Comparison of ENCODE assay signal across 14 mouse cellular contexts in the genomic region with DNA sequence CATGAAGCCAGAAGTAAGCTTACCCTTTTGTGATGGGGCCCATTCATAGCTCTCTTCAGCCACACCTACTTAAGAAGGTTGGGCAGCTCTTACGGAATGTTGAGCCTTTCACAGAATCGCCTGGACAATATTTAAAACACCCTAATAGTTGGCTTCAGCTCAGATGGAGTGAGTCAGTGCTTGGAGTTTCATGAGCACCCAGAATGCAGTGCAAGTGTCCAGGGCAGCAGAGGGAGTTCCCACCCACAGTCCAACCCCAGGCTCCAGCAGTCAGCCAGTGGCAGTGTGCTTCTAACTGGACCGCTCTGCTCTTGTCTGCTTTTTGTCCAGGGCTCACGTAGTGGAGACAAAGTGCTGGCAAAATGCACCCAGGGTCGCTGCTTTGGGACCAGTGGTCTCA. TPM values are rescaled to one million over a fixed set of nuclear protein-coding genes. Genes with fewer than 3 reads are reported as not detected.
DNase-seq lines count a peak whose midpoint lies in the region; ATAC-seq lines count a peak whose summit lies in the region.
"Had no signal": no experiment of that assay in that cellular context is flagged by ENCODE, and none has a peak within 500 bp of the region (broad histone marks: within the 10 kb centered on the region; RNA-seq: fewer than 3 reads in every experiment).

No protein-coding gene starts in this region.

- H3K4me3 ChIP-seq in heart, embryonic 12.5 days = no peak overlapping the region
- H3K4me3 ChIP-seq in stomach, embryonic 15.5 days (replicated peaks) = no peak overlapping the region
- no peak overlapping the region for H3K4me3 ChIP-seq in hindbrain, embryonic 12.5 days
- H3K4me3 ChIP-seq in forebrain, embryonic 13.5 days = no peak overlapping the region
- H3K4me3 ChIP-seq: myocyte had no signal

- H3K27me3 ChIP-seq in heart, embryonic 12.5 days (replicated peaks) = peaks cover 10% of the 10 kb centered on the region
- no peaks in the 10 kb centered on the region for H3K27me3 ChIP-seq in stomach, embryonic 15.5 days (replicated peaks)
- H3K27me3 ChIP-seq in hindbrain, embryonic 12.5 days = peaks cover 7% of the 10 kb centered on the region; the same call in 1 of the 2 replicates
- no peaks in the 10 kb centered on the region for H3K27me3 ChIP-seq in forebrain, embryonic 13.5 days

- WGBS in heart, embryonic 12.5 days = 54% methylated on average over 5 of the region's 5 CpGs
- WGBS in stomach, embryonic 15.5 days = 53% methylated on average over 5 of the region's 5 CpGs
- WGBS in hindbrain, embryonic 12.5 days = 73% methylated on average over 5 of the region's 5 CpGs
- 71% methylated on average over 5 of the region's 5 CpGs for WGBS in forebrain, embryonic 13.5 days

- no peaks in the 10 kb centered on the region for H3K36me3 ChIP-seq in heart, embryonic 12.5 days
- no peaks in the 10 kb centered on the region for H3K36me3 ChIP-seq in stomach, embryonic 15.5 days
- no peaks in the 10 kb centered on the region for H3K36me3 ChIP-seq in hindbrain, embryonic 12.5 days
- no peaks in the 10 kb centered on the region for H3K36me3 ChIP-seq in forebrain, embryonic 13.5 days (ENCODE audit: poor library complexity, severe bottlenecking)

- peak; percentile 42 to 67 for DNase-seq in heart, adult 18-20 months
- DNase-seq in adrenal gland, postnatal 25 days = peak; percentile 34
- DNase-seq in heart, postnatal 25 days (ENCODE audit: low spot score) = peak; percentile 28
- DNase-seq in ovary, postnatal 36 days (ENCODE audit: low spot score) = no peak
- DNase-seq: forebrain, postnatal 0 days; kidney, postnatal 36 days had no signal

- H3K4me1 ChIP-seq in heart, embryonic 12.5 days (replicated peaks) = peaks cover 44% of the 10 kb centered on the region
- H3K4me1 ChIP-seq in stomach, embryonic 15.5 days = peaks cover 11% of the 10 kb centered on the region
- peaks cover 22% of the 10 kb centered on the region for H3K4me1 ChIP-seq in hindbrain, embryonic 12.5 days
- peaks cover 8% of the 10 kb centered on the region for H3K4me1 ChIP-seq in forebrain, embryonic 13.5 days

- H3K27ac ChIP-seq in heart, embryonic 12.5 days (ENCODE audit: poor library complexity, severe bottlenecking) = no peak overlapping the region
- no peak overlapping the region for H3K27ac ChIP-seq in stomach, embryonic 15.5 days
- no peak overlapping the region for H3K27ac ChIP-seq in hindbrain, embryonic 12.5 days
- H3K27ac ChIP-seq in forebrain, embryonic 13.5 days = no peak overlapping the region

- H3K4me2 ChIP-seq in heart, embryonic 12.5 days = no peak overlapping the region
- H3K4me2 ChIP-seq in stomach, embryonic 15.5 days = no peak overlapping the region
- no peak overlapping the region for H3K4me2 ChIP-seq in hindbrain, embryonic 12.5 days (replicated peaks)
- H3K4me2 ChIP-seq in forebrain, embryonic 13.5 days = no peak overlapping the region

- no peak overlapping the region for H3K9ac ChIP-seq in heart, embryonic 12.5 days
- H3K9ac ChIP-seq in stomach, embryonic 15.5 days = no peak overlapping the region
- no peak overlapping the region for H3K9ac ChIP-seq in hindbrain, embryonic 12.5 days
- H3K9ac ChIP-seq in forebrain, embryonic 13.5 days = no peak overlapping the region
- H3K9ac ChIP-seq: forebrain, postnatal 0 days had no signal

- H3K9me3 ChIP-seq in heart, embryonic 12.5 days (replicated peaks) = no peaks in the 10 kb centered on the region
- H3K9me3 ChIP-seq in stomach, embryonic 15.5 days = no peaks in the 10 kb centered on the region
- H3K9me3 ChIP-seq in hindbrain, embryonic 12.5 days (replicated peaks) = no peaks in the 10 kb centered on the region
- H3K9me3 ChIP-seq in forebrain, embryonic 13.5 days (replicated peaks) = no peaks in the 10 kb centered on the region

- ATAC-seq in heart, embryonic 12.5 days (ENCODE audit: insufficient number of reproducible peaks, low FRiP score) = no peak
- ATAC-seq in stomach, embryonic 15.5 days (ENCODE audit: insufficient read depth, low FRiP score, low read depth) = peak; percentile 50; the same call in 1 of the 2 replicates
- ATAC-seq in hindbrain, embryonic 12.5 days (ENCODE audit: low FRiP score) = no peak
- ATAC-seq in forebrain, embryonic 13.5 days = no peak
- ATAC-seq: CD4-positive, CD25-positive, alpha-beta regulatory T cell, adult 4 months; forebrain, postnatal 0 days; hindbrain, embryonic 16.5 days had no signal

- intact Hi-C loops in heart, postnatal 25 days (cut with DNase I) = no loop called here

RNA-seq across cellular contexts. Expression of a gene that starts 13.6 kb away (rescaled TPM):
- total RNA-seq in heart, adult 18-20 months (2021) = under 1 TPM; 0.40 to 0.49 TPM
- polyA plus RNA-seq in heart, embryonic 12.5 days (2016; fragmentation: Nextera tagmentation; extraction: Ambion mirVana) = 0.15 and 0.24 TPM in 2 replicates
- total RNA-seq in adrenal gland, postnatal 25 days (2021) = not detected in 2 replicates
- under 1 TPM in 1 of 2 experiments, not detected in 1; 0.45 TPM for total RNA-seq in heart, postnatal 25 days (2021)
- 0.76 and 0.90 TPM in 2 replicates for polyA plus RNA-seq in stomach, embryonic 15.5 days (2015; fragmentation: Nextera tagmentation; extraction: Ambion mirVana)
- polyA plus RNA-seq in hindbrain, embryonic 12.5 days (2016; fragmentation: Nextera tagmentation; extraction: Ambion mirVana) = 0.30 and 0.44 TPM in 2 replicates
- 0.10 TPM in 1 of 2 replicates, not detected in the other for polyA plus RNA-seq in forebrain, embryonic 13.5 days (2015; fragmentation: Nextera tagmentation; extraction: Ambion mirVana)
- total RNA-seq: left cerebral cortex, postnatal 25 days had no signal
- polyA plus RNA-seq: CD4-positive, CD25-positive, alpha-beta regulatory T cell, adult 4 months had no signal

RNA-seq across cellular contexts. Expression of a gene that starts 17.7 kb away (rescaled TPM):
- total RNA-seq in heart, adult 18-20 months (2021) = not detected
- polyA plus RNA-seq in heart, embryonic 12.5 days (2016; fragmentation: Nextera tagmentation; extraction: Ambion mirVana) = not detected in 2 replicates
- not detected in 2 replicates for total RNA-seq in adrenal gland, postnatal 25 days (2021)
- not detected for total RNA-seq in heart, postnatal 25 days (2021)
- polyA plus RNA-seq in stomach, embryonic 15.5 days (2015; fragmentation: Nextera tagmentation; extraction: Ambion mirVana) = 0.53 and 0.89 TPM in 2 replicates
- polyA plus RNA-seq in hindbrain, embryonic 12.5 days (2016; fragmentation: Nextera tagmentation; extraction: Ambion mirVana) = 0.19 and 0.36 TPM in 2 replicates
- not detected in 2 replicates for polyA plus RNA-seq in forebrain, embryonic 13.5 days (2015; fragmentation: Nextera tagmentation; extraction: Ambion mirVana)
- total RNA-seq: forebrain, postnatal 0 days; left cerebral cortex, postnatal 25 days had no signal
- polyA plus RNA-seq: CD4-positive, CD25-positive, alpha-beta regulatory T cell, adult 4 months; forebrain, postnatal 0 days; hindbrain, embryonic 16.5 days had no signal

RNA-seq across cellular contexts. Expression of a gene that starts 40.9 kb away (rescaled TPM):
- total RNA-seq in heart, adult 18-20 months (2021) = under 1 TPM; 0.15 to 0.23 TPM
- 0.19 TPM in 1 of 2 replicates, not detected in the other for polyA plus RNA-seq in heart, embryonic 12.5 days (2016; fragmentation: Nextera tagmentation; extraction: Ambion mirVana)
- not detected in 2 replicates for total RNA-seq in adrenal gland, postnatal 25 days (2021)
- total RNA-seq in heart, postnatal 25 days (2021) = under 1 TPM in 1 of 2 experiments, not detected in 1; 0.13 TPM
- polyA plus RNA-seq in stomach, embryonic 15.5 days (2015; fragmentation: Nextera tagmentation; extraction: Ambion mirVana) = 4.3 and 5.6 TPM in 2 replicates
- polyA plus RNA-seq in hindbrain, embryonic 12.5 days (2016; fragmentation: Nextera tagmentation; extraction: Ambion mirVana) = 0.33 and 0.46 TPM in 2 replicates
- 0.10 TPM in 1 of 2 replicates, not detected in the other for polyA plus RNA-seq in forebrain, embryonic 13.5 days (2015; fragmentation: Nextera tagmentation; extraction: Ambion mirVana)

RNA-seq across cellular contexts. Expression of a gene that starts 57.7 kb away (rescaled TPM):
- total RNA-seq in heart, adult 18-20 months (2021) = 1 to 10 TPM; 7.2 to 7.8 TPM
- polyA plus RNA-seq in heart, embryonic 12.5 days (2016; fragmentation: Nextera tagmentation; extraction: Ambion mirVana) = 33.1 and 37.7 TPM in 2 replicates
- total RNA-seq in adrenal gland, postnatal 25 days (2021) = 2.2 and 3.0 TPM in 2 replicates
- total RNA-seq in heart, postnatal 25 days (2021) = 10 to 100 TPM; 11.1 to 12.5 TPM
- 15.2 and 15.9 TPM in 2 replicates for polyA plus RNA-seq in stomach, embryonic 15.5 days (2015; fragmentation: Nextera tagmentation; extraction: Ambion mirVana)
- polyA plus RNA-seq in hindbrain, embryonic 12.5 days (2016; fragmentation: Nextera tagmentation; extraction: Ambion mirVana) = 13.9 and 15.2 TPM in 2 replicates
- 11.4 and 13.1 TPM in 2 replicates for polyA plus RNA-seq in forebrain, embryonic 13.5 days (2015; fragmentation: Nextera tagmentation; extraction: Ambion mirVana)
- polyA plus RNA-seq: CD4-positive, CD25-positive, alpha-beta regulatory T cell, adult 4 months had no signal
